Mouse (Mus musculus) MEL (cell line): Measurements from ENCODE around the gene Saa4. TPM values are rescaled to one million over a fixed set of nuclear protein-coding genes. Genes with fewer than 3 reads are reported as not detected.

Experiments
- DNase-seq: peaks from one replicate; pipeline ENCODE4 v3.0.0; 2011; ENCODE audit warnings: low read depth, low spot score
- H3K27ac ChIP-seq: 2 replicates; pipeline ENCODE4 v1.5.1; 2012; ENCODE audit warnings: low read depth, mild to moderate bottlenecking, control low read depth, low read length, moderate library complexity; ENCODE audit not compliant: control insufficient read depth
- H3K27me3 ChIP-seq, 2 experiments: fragments of 150-350 bp in 1 of 2; sonication (generic) in 1 of 2; 2 replicates each; pipeline ENCODE4 v1.6.1; 2012; ENCODE audit warnings: low read length in 2 of 2, mild to moderate bottlenecking in 2 of 2, improper control_type of control experiment in 1 of 2, moderate library complexity in 1 of 2; ENCODE audit not compliant: insufficient read depth in 2 of 2, control insufficient read depth in 1 of 2
- H3K36me3 ChIP-seq, 2 experiments: 2 replicates each; pipeline ENCODE4 v1.6.1; 2012 to 2014; ENCODE audit warnings: low read length in 2 of 2, improper control_type of control experiment in 1 of 2, inconsistent platforms in 1 of 2, mild to moderate bottlenecking in 1 of 2; ENCODE audit not compliant: insufficient read depth in 2 of 2, control insufficient read depth in 1 of 2
- H3K4me1 ChIP-seq, 2 experiments: fragments of 150-350 bp in 1 of 2; sonication (generic) in 1 of 2; 2 replicates each; pipeline ENCODE4 v1.6.1; 2012; ENCODE audit warnings: low read length in 2 of 2, improper control_type of control experiment in 1 of 2, mild to moderate bottlenecking in 1 of 2; ENCODE audit not compliant: insufficient read depth in 2 of 2, control insufficient read depth in 1 of 2
- H3K4me3 ChIP-seq, 2 experiments: fragments of 150-350 bp in 1 of 2; sonication (generic) in 1 of 2; 2 replicates each; pipeline ENCODE4 v1.5.1; 2012; ENCODE audit warnings: low read depth in 2 of 2, low read length in 2 of 2, mild to moderate bottlenecking in 2 of 2, moderate library complexity in 2 of 2, control low read depth in 1 of 2, improper control_type of control experiment in 1 of 2; ENCODE audit not compliant: control insufficient read depth in 1 of 2, insufficient read depth in 1 of 2
- H3K79me2 ChIP-seq: 2 replicates; pipeline ENCODE4 v1.6.1; 2012; ENCODE audit warnings: mild to moderate bottlenecking, low read length, moderate library complexity; ENCODE audit not compliant: control insufficient read depth, poor library complexity, insufficient read depth
- H3K9ac ChIP-seq: 2 replicates; pipeline ENCODE4 v1.6.1; 2012; ENCODE audit warnings: low read depth, mild to moderate bottlenecking, control low read depth, low read length, moderate library complexity; ENCODE audit not compliant: control insufficient read depth, poor library complexity, severe bottlenecking
- H3K9me3 ChIP-seq: fragments of 150-350 bp; sonication (generic); replicated peaks from 2 replicates; pipeline ENCODE4 v1.6.1; 2012; ENCODE audit warnings: mild to moderate bottlenecking, low read length, improper control_type of control experiment, moderate library complexity; ENCODE audit not compliant: insufficient read depth
- BHLHE40 ChIP-seq: IDR thresholded peaks from 2 replicates; pipeline ENCODE4 v1.6.1; 2012; ENCODE audit warnings: low read depth, mild to moderate bottlenecking, inconsistent platforms, low read length, improper control_type of control experiment, borderline replicate concordance
- CHD1 ChIP-seq: IDR thresholded peaks from 2 replicates; pipeline ENCODE4 v1.6.1; 2012; ENCODE audit warnings: low read depth, mild to moderate bottlenecking, inconsistent platforms, low read length, improper control_type of control experiment
- CHD2 ChIP-seq: IDR thresholded peaks from 2 replicates; pipeline ENCODE4 v1.6.1; 2011; ENCODE audit warnings: low read length, improper control_type of control experiment
- CTCF ChIP-seq, 3 experiments: IDR thresholded peaks in 2 of 3; conservative IDR thresholded peaks in 1 of 3; 2 replicates each; pipeline ENCODE4 v1.5.1; 2011 to 2012; ENCODE audit warnings: low read length in 3 of 3, low read depth in 2 of 3, mild to moderate bottlenecking in 2 of 3, improper control_type of control experiment in 1 of 3, inconsistent platforms in 1 of 3, mixed read lengths in 1 of 3, moderate library complexity in 1 of 3; ENCODE audit not compliant: control insufficient read depth in 1 of 3, insufficient read depth in 1 of 3, poor library complexity in 1 of 3, severe bottlenecking in 1 of 3
- E2F4 ChIP-seq: IDR thresholded peaks from 2 replicates; pipeline ENCODE4 v1.6.1; 2011; ENCODE audit warnings: low read depth, low read length, improper control_type of control experiment, borderline replicate concordance
- ELF1 ChIP-seq: IDR thresholded peaks from 2 replicates; pipeline ENCODE4 v1.6.1; 2014; ENCODE audit warnings: low read depth, mild to moderate bottlenecking, inconsistent platforms, low read length, improper control_type of control experiment, moderate library complexity
- EP300 ChIP-seq, 2 experiments: IDR thresholded peaks; 2 replicates each; pipeline ENCODE4 v1.6.1; 2011; ENCODE audit warnings: improper control_type of control experiment in 2 of 2, low read length in 2 of 2, low read depth in 1 of 2, mild to moderate bottlenecking in 1 of 2
- ETS1 ChIP-seq: IDR thresholded peaks from 2 replicates; pipeline ENCODE4 v1.6.1; 2012; ENCODE audit warnings: low read depth, mild to moderate bottlenecking, inconsistent platforms, low read length, improper control_type of control experiment, moderate library complexity
- GABPA ChIP-seq: IDR thresholded peaks from 2 replicates; pipeline ENCODE4 v1.6.1; 2012; ENCODE audit warnings: low read depth, mild to moderate bottlenecking, inconsistent platforms, low read length, improper control_type of control experiment, moderate library complexity
- GATA1 ChIP-seq: IDR thresholded peaks from 2 replicates; pipeline ENCODE4 v1.6.1; 2011; ENCODE audit warnings: low read depth, low read length, improper control_type of control experiment
- HCFC1 ChIP-seq: IDR thresholded peaks from 2 replicates; pipeline ENCODE4 v1.6.1; 2012; ENCODE audit warnings: low read depth, mild to moderate bottlenecking, inconsistent platforms, low read length, improper control_type of control experiment, moderate library complexity
- JUND ChIP-seq: IDR thresholded peaks from 2 replicates; pipeline ENCODE4 v1.6.1; 2011; ENCODE audit warnings: low read depth, mild to moderate bottlenecking, improper control_type of control experiment, low read length
- KAT2A ChIP-seq: conservative IDR thresholded peaks from 2 replicates; pipeline ENCODE4 v1.6.1; 2012; ENCODE audit warnings: low read depth, low read length, improper control_type of control experiment, inconsistent platforms
- MAX ChIP-seq: IDR thresholded peaks from 2 replicates; pipeline ENCODE4 v1.6.1; 2011; ENCODE audit warnings: low read length, improper control_type of control experiment
- MAZ ChIP-seq: IDR thresholded peaks from 2 replicates; pipeline ENCODE4 v1.6.1; 2012; ENCODE audit warnings: low read depth, mild to moderate bottlenecking, inconsistent platforms, low read length, improper control_type of control experiment
- MXI1 ChIP-seq: IDR thresholded peaks from 2 replicates; pipeline ENCODE4 v1.6.1; 2011; ENCODE audit warnings: mild to moderate bottlenecking, low read depth, low read length, improper control_type of control experiment
- POLR2AphosphoS2 ChIP-seq: IDR thresholded peaks from 2 replicates; pipeline ENCODE4 v1.6.1; 2011; ENCODE audit warnings: low read length, improper control_type of control experiment
- RAD21 ChIP-seq: IDR thresholded peaks from 2 replicates; pipeline ENCODE4 v1.6.1; 2011; ENCODE audit warnings: mild to moderate bottlenecking, low read depth, low read length, improper control_type of control experiment
- RCOR1 ChIP-seq: IDR thresholded peaks from 2 replicates; pipeline ENCODE4 v1.6.1; 2012; ENCODE audit warnings: low read depth, mild to moderate bottlenecking, inconsistent platforms, low read length, improper control_type of control experiment
- SMC3 ChIP-seq: IDR thresholded peaks from 2 replicates; pipeline ENCODE4 v1.6.1; 2011; ENCODE audit warnings: low read depth, low read length, improper control_type of control experiment
- TAL1 ChIP-seq: IDR thresholded peaks from 2 replicates; pipeline ENCODE4 v1.6.1; 2012; ENCODE audit warnings: mild to moderate bottlenecking, inconsistent platforms, low read length, moderate library complexity, mixed read lengths
- TBP ChIP-seq: IDR thresholded peaks from 2 replicates; pipeline ENCODE4 v1.8.0; 2011; ENCODE audit warnings: low read depth, low read length, improper control_type of control experiment
- TCF12 ChIP-seq: IDR thresholded peaks from 2 replicates; pipeline ENCODE4 v1.6.1; 2014; ENCODE audit warnings: low read depth, mild to moderate bottlenecking, inconsistent platforms, low read length, improper control_type of control experiment, moderate library complexity
- USF1 ChIP-seq: IDR thresholded peaks from 2 replicates; pipeline ENCODE4 v1.6.1; 2014; ENCODE audit warnings: low read depth, mild to moderate bottlenecking, inconsistent platforms, low read length, improper control_type of control experiment, moderate library complexity
- ZC3H11A ChIP-seq: IDR thresholded peaks from 2 replicates; pipeline ENCODE4 v1.6.1; 2012; ENCODE audit warnings: low read depth, mild to moderate bottlenecking, inconsistent platforms, low read length, improper control_type of control experiment
- ZMIZ1 ChIP-seq: IDR thresholded peaks from 2 replicates; pipeline ENCODE4 v1.6.1; 2012; ENCODE audit warnings: low read depth, mild to moderate bottlenecking, inconsistent platforms, low read length, improper control_type of control experiment, moderate library complexity
- polyA plus RNA-seq, 2 experiments: library from polyadenylated mRNA; stranded (reverse) in 1 of 2; unstranded in 1 of 2; fragments of >175 nt in 1 of 2; fragments of >200 nt in 1 of 2; gene quantifications; 2 replicates each; pipeline versions ENCODE4 v1.2.1 to v1.2.4; 2012; ENCODE audit warnings: low replicate concordance in 2 of 2, low read depth in 1 of 2; ENCODE audit not compliant: insufficient read length in 2 of 2, insufficient read depth in 1 of 2, missing spikeins in 1 of 2
- total RNA-seq: library from RNA; depleted of rRNA; stranded (reverse); fragments of 300-350 nt; gene quantifications from 2 replicates; pipeline ENCODE4 v1.2.3, GENCODE M21; 2012

Gene Saa4
- total and polyA plus RNA-seq, 3 experiments = not detected

- TF ChIP-seq RCOR1 (0 out of 2 replicates have a peak, but pooled peaks have one; percentile 13), ETS1 (no peak)
- H3K27me3 ChIP-seq = no peaks in the 10 kb centered on the region
- no peak overlapping the region for H3K27ac ChIP-seq
- H3K4me1 ChIP-seq = no peaks in the 10 kb centered on the region
- no peak overlapping the region for H3K4me3 ChIP-seq
- no peak for DNase-seq
- H3K9ac ChIP-seq = no peak overlapping the region
- H3K36me3 ChIP-seq = peaks cover 0 to 14% of the 10 kb centered on the region in 2 experiments; a peak in 2 of 4 replicates
- H3K9me3 ChIP-seq = no peaks in the 10 kb centered on the region
- H3K79me2 ChIP-seq = no peaks in the 10 kb centered on the region
Measured at GRCm38 (mm10) chr7:46767371-46767770, 35.0 kb upstream of the Saa4 start.

- TF ChIP-seq MXI1 (no peak), SMC3 (no peak), CHD1 (no peak), TAL1 (no peak), ZMIZ1 (no peak), GABPA (no peak), BHLHE40 (no peak), ZC3H11A (no peak)
- Histone ChIP-seq H3K9me3 (no peaks in the 10 kb centered on the region), H3K4me3 (no peak overlapping the region), H3K36me3 (peaks cover 0 to 12% of the 10 kb centered on the region in 2 experiments; a peak in 2 of 4 replicates), H3K4me1 (no peaks in the 10 kb centered on the region), H3K9ac (no peak overlapping the region), H3K79me2 (no peaks in the 10 kb centered on the region), H3K27me3 (no peaks in the 10 kb centered on the region), H3K27ac (no peak overlapping the region)
- DNase-seq = no peak
Measured at GRCm38 (mm10) chr7:46764672-46765071, 32.3 kb upstream of the Saa4 start.

GRCm38 (mm10) chr7:46762601-46763000 lies 30.2 kb upstream of the Saa4 start:
- no peak overlapping the region for H3K4me3 ChIP-seq
- H3K27me3 ChIP-seq = no peaks in the 10 kb centered on the region
- H3K9me3 ChIP-seq = no peaks in the 10 kb centered on the region
- H3K79me2 ChIP-seq = no peaks in the 10 kb centered on the region
- TF ChIP-seq RAD21 (no peak), JUND (no peak), ELF1 (no peak), E2F4 (no peak), TCF12 (no peak), MAX (no peak), ZMIZ1 (no peak), USF1 (no peak), CHD2 (no peak), MAZ (no peak), EP300 (IDR thresholded peaks at IDR 0.05; ENCODE audit: low read depth in 1 of 2, low read length in 2 of 2) (no peak), TBP (no peak), KAT2A (no peak), POLR2AphosphoS2 (no peak), TAL1 (no peak), HCFC1 (no peak), ETS1 (no peak), GATA1 (no peak), CTCF (IDR thresholded peaks at IDR 0.05 in 2 of 3, conservative IDR thresholded peaks at IDR 0.05 in 1 of 3; ENCODE audit: control insufficient read depth in 1 of 3, insufficient read depth in 1 of 3, low read depth in 2 of 3, low read length in 3 of 3, poor library complexity in 1 of 3, severe bottlenecking in 1 of 3) (no peak), ZC3H11A (no peak)
- no peak overlapping the region for H3K9ac ChIP-seq
- H3K4me1 ChIP-seq = no peaks in the 10 kb centered on the region
- H3K36me3 ChIP-seq = peaks cover 0 to 7% of the 10 kb centered on the region in 2 experiments; a peak in 2 of 4 replicates
- H3K27ac ChIP-seq = no peak overlapping the region
- no peak for DNase-seq
